Mouse (Mus musculus): ENCODE measurements around the gene Chil5. TPM values are rescaled to one million over a fixed set of nuclear protein-coding genes. Genes with fewer than 3 reads are reported as not detected.
A peak's percentile ranks its signal among the peaks of the same experiment; 100 is the strongest.
"Not testable (repeated sequence)": the region's sequence is repeated elsewhere in the genome, so short reads cannot be mapped to it uniquely, and the experiment has no call there.

The Chil5 gene
- 0.07 TPM in 1 of 2 replicates, not detected in the other for polyA plus RNA-seq (2012; rRNA removed)

DNA sequence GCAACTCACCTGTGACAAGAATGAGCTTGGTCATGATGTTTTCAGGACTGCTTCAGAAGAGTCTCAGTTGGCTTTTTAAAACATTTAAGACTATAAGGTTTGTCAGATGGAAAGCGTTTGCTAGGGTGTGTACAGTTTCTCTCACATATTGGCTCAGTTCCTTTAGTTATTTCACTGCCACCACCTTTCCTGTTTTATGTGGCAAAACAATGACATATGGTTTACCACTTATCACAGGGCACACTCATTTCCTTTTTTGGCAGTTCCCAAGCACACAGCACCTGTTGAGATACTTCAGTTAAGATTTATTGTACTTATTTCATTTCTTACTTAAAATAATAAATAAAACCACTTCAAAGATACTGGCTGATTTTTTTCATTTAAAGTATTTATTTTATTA, at the start of gene Chil5:
Gene Chil5, minus strand, starts transcription at position 34 of the 400 bp plus-strand sequence.
- WGBS = 24% methylated on average over 1 of the region's 1 CpGs
- peak; percentile 3 for DNase-seq (ENCODE audit: low read depth, low spot score)

GRCm38 (mm10) chr3:106074824-106075223, 42.2 kb upstream of the Chil5 start:
- 9% methylated on average over 1 of the region's 1 CpGs for WGBS
- no peak for DNase-seq (ENCODE audit: low read depth, low spot score)

GRCm38 (mm10) chr3:106070994-106071393, 38.4 kb upstream of the Chil5 start:
- no peak for DNase-seq (ENCODE audit: low read depth, low spot score)
- WGBS = 59% methylated on average over 2 of the region's 2 CpGs

DNA sequence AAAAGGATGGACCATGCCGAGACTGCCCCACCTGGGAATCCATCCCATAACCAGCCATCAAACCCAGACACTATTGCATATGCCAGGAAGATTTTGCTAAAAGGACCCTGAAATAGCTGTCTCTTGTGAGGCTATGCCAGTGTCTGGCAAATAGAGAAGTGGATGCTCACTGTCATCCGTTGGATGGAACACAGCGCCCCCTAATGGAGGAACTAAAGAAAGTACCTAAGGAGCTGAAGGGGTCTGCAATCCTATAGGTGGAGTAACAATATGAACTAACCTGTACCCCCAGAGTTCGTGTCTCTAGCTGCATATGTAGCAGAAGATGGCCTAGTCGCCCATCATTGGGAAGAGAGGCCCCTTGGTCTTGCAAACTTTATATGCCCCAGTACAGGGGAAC, 35.1 kb upstream of the Chil5 start:
- DNase-seq (ENCODE audit: low read depth, low spot score) = not testable (repeated sequence)
- WGBS = 37% methylated on average over 5 of the region's 5 CpGs

- WGBS = 73% methylated on average over 3 of the region's 3 CpGs
- no peak for DNase-seq (ENCODE audit: low read depth, low spot score)
These were observed 25.4 kb upstream of the Chil5 start for GRCm38 (mm10) chr3:106057966-106058365.

DNA sequence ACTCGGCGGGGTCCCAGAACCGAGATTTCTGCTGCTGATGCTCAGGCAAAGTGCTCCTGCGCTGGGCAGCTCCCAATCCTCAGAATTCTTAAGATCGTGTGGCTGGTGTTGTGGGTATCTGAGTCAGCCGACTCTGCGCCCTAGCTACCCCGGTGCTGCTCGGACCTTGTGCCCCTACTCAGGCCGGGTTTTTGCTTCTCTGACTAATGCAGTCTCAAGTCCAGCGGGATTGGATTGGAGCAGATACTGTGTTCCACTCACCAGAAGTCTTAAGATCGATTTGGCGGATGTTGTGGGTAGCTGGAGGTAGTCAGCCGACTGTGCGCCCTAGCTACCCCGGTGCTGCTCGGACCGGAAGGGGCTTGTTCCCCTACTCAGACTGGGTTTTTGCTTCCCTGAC, 19.3 kb upstream of the Chil5 start:
- WGBS = 63% methylated on average over 18 of the region's 18 CpGs
- no peak for DNase-seq (ENCODE audit: low read depth, low spot score)

DNA sequence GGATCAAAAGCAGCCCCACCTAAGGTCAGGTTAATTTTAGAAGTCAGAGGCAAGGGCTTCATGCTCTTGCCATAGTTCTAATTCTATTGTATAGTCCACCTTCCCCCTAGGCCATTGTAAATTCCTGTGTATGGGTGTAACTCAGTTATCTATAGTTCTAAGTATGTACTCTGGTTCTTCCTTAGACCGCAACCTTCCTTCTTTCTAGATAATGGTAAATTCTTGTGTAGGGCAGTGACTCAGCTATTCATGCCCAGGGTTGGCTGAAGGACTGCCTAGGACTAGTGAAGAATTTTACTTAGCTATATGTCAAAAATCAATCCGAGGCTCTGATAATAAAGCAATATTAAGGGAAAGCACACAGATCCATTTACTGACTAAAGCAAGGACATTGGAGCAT, 7.7 kb upstream of the Chil5 start:
- no peak for DNase-seq (ENCODE audit: low read depth, low spot score)
- WGBS = 66% methylated on average over 2 of the region's 2 CpGs

- 84% methylated on average over 2 of the region's 2 CpGs for whole genome bisulfite sequencing
- DNase-seq (ENCODE audit: low read depth, low spot score) = no peak
These were observed 8.5 kb downstream of the Chil5 start for GRCm38 (mm10) chr3:106024135-106024534.

DNA sequence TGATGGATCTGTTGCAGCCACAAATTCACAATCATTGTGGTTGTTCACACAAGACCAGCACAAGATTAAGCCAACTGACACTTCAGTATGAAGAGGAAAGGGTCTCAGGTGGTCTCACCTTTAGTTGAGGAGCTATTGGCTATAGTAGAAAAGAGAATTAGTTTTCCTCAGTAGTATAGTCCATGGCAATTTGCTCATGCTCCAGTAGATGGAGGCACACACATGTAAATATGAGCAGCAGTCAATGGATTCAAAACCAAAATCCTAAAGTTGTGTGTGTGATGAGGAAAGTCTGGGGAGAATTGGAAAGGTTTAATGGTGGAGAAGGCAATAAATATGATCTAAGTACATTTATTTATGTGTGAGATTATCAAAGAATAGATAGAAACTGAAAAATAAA, 10.8 kb downstream of the Chil5 start:
- no peak for DNase-seq (ENCODE audit: low read depth, low spot score)

- no peak for DNase-seq (ENCODE audit: low read depth, low spot score)
- WGBS = 86% methylated on average over 2 of the region's 2 CpGs
These were observed 18.1 kb downstream of the Chil5 start, which contains the start of gene Pifo for GRCm38 (mm10) chr3:106014546-106014945. TSS of gene Pifo (minus strand) at chr3:106014646.

DNA sequence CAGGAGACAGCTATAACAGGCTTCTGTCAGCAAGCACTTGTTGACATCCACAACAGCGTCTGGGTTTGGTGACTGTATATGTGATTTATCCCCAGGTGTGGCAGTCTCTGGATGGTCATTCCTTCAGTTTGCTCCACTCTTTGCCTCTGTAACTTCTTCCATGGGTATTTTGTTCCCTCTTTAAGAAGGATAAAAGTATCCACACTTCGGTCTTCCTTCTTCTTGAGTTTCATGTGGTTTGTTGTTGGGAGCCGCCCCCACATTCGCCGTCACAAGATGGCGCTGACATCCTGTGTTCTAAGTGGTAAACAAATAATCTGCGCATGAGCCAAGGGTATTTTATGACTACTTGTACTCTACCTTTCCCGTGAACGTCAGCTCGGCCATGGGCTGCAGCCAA, 29.3 kb downstream of the Chil5 start:
- not testable (repeated sequence) for DNase-seq (ENCODE audit: low read depth, low spot score)
- WGBS = 55% methylated on average over 10 of the region's 10 CpGs

DNA sequence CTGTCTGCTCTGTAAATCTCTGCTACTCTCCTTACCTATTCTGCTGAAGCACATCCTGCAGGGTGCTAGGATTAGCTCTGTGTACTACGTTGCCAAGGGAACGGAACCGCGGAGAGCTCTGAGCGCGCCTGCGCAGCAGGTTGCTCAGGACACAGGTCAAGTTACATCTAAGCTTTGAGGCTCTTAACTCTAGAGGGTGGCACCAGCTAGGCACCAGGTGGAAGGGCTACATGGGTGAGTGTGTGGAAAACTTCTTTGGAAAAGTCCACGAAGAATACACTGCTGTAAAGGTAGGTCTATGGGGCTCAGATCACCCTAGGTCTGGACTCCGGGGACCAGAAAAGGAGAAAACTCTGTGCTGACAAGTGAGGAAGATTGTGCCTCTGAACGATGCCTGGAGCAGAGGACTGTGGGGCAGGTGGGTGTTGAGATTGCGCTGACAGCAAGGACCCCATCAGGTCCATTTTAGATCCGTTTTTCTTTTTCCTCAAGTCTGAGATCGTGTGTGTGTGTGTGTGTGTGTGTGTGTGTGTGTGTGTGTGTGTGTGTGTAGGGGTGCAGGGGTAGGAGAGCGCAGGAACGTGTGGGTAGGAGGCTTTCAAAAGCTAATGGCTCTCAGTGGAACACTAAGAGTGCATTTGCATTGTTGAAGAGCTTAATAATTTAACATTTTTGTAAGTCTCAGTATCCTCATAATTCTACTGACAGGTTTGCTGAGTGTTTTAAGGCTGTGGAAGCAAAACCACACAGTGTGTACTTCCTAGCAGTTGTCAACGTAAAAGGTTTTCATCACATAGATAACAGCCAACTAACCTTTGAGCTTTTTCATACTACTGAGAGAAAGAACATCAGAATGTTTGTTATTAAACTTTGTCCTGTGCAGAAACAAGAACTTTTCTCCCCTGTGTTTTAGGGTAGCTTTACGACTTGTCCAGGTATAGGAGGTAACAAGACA, 30.9 kb downstream of the Chil5 start:
- DNase-seq (ENCODE audit: low read depth, low spot score) = peak; percentile 6
- 17% methylated on average over 17 of the region's 17 CpGs for WGBS

DNA sequence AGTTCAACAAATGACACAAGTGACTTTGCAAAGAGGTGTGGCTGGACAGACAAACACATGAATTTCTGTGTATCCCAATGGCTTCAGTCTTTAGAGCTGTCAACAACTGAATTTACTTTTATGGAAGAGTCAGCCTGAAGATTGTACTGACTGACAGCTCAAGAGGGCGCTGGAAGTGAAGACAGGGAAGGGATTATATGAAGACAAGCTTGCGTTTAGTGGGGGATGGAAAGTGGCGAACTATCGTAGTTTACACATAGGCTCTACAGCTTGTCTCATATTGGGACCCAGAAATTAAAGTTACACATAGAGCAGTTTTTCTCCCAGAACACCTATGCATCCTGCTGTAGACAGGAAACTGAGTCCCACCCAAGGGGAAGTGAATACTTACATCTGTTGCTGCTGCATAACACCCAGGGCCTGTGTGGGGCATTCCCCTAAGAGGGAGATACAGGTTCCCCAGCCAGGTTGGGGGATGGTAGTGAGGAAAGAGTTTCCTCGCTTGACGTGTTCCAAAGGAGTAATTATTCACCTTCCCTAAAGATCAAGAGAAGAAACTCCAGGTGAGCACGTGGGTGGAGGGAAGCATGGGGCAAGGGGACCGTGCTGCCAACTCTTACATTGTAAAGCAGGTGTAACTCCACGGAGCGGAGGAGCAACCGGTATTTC, 31.8 kb downstream of the Chil5 start:
- 22% methylated on average over 11 of the region's 11 CpGs for WGBS
- no peak for DNase-seq (ENCODE audit: low read depth, low spot score)

- 49% methylated on average over 2 of the region's 2 CpGs for WGBS
- DNase-seq (ENCODE audit: low read depth, low spot score) = no peak
These were observed 37.9 kb downstream of the Chil5 start for GRCm38 (mm10) chr3:105994730-105995129.

GRCm38 (mm10) chr3:105991653-105992283, 40.8 kb downstream of the Chil5 start:
- 24% methylated on average over 4 of the region's 4 CpGs for WGBS
- peak; percentile 8 for DNase-seq (ENCODE audit: low read depth, low spot score)

DNA sequence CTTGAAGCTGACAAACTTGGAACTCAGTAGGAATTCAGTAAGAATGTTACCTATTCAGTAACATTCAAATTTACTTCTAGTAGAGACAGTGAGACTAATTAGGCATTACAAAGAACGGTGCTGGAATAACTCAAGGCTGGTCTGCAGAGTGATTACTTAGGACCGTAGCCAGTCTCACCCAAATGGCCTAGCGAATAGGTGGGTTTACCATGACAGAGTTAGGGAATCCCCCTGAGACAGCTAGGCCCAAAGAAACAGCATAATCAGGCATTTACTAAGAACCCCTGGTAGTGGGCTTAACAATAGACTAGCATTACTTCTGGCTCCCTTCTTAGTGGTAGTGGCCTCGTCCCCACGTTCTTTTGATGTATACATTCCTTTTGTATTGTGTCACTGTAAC, 43.0 kb downstream of the Chil5 start:
- whole genome bisulfite sequencing = 67% methylated on average over 5 of the region's 5 CpGs
- not testable (repeated sequence) for DNase-seq (ENCODE audit: low read depth, low spot score)

DNA sequence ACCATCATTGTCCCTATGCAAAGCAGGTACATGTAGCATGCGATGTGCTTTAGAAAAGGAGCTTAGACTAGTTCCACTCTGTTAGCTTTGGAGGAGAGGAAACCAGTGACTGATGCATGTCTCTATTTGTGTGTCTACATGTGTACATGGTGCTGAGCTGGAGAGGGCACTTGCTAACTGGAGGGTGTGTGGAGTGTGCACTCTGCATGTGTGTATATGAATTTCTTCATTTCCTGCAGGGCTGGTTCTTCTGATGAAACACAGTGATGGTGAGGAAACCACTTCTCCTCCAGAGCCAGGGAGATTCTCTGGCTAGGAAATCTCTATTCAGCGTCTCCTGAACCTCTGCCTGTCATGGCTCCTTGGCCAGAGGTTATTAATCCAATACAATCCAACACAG, 58.4 kb downstream of the Chil5 start:
- 87% methylated on average over 2 of the region's 2 CpGs for WGBS
- no peak for DNase-seq (ENCODE audit: low read depth, low spot score)

DNA sequence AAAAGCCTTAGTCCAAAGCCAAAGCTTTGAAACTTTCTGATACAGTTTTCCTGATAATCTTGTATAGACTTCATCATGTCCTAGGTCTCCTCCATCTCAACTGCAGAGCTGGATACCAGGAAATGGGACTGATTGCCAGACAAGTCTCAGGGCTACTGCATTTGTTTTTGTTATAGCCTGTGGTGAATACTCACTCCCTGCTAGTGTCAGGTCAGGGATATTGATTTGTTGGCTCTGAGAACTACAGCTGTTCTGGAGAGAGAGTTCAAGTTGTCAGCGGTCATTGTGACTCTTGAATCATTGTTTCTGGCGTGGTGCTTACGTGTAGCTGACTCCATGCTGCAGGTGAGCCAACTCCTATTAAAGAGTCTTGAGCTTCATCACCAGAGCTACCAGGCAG, 59.2 kb downstream of the Chil5 start, which contains the start of gene Ovgp1:
Gene Ovgp1, plus strand, starts transcription at position 301 of the 400 bp plus-strand sequence.
- 73% methylated on average over 3 of the region's 3 CpGs for WGBS
- DNase-seq (ENCODE audit: low read depth, low spot score) = no peak

DNA sequence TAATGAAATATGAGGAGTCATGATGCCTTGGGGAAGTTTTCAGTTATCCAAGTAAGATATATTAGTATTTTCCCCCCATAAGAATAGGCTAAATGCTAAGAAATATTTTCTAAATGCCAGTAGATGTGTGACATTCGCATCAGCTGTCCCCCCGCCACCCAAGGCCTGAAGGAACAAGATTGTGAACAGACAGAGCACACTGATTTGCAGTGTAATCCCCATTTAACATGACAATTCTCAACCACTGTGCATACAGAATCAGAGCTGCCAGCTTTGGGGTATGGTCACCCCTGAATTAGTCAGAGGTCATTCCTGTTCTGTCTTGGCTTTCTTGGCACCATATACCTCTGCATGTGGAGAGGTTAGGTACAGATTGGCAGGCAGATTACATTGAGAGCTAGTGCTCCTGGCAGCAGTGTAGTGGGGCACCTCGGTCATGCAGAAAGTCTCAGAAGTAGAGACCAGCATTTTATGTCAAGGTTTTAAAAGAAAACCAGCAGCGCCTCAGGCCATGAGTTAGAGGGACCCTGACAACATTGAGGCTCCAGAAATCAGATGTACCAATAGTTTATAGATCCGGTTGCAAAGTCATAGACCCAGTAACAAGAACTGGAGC, 60.7 kb downstream of the Chil5 start:
- 84% methylated on average over 5 of the region's 5 CpGs for WGBS

More for the DNA sequence above, 60.7 kb downstream of the Chil5 start:
- no peak for DNase-seq (ENCODE audit: low read depth, low spot score)

Measured in large intestine, adult 2 months (tissue).